In the genomic region with DNA sequence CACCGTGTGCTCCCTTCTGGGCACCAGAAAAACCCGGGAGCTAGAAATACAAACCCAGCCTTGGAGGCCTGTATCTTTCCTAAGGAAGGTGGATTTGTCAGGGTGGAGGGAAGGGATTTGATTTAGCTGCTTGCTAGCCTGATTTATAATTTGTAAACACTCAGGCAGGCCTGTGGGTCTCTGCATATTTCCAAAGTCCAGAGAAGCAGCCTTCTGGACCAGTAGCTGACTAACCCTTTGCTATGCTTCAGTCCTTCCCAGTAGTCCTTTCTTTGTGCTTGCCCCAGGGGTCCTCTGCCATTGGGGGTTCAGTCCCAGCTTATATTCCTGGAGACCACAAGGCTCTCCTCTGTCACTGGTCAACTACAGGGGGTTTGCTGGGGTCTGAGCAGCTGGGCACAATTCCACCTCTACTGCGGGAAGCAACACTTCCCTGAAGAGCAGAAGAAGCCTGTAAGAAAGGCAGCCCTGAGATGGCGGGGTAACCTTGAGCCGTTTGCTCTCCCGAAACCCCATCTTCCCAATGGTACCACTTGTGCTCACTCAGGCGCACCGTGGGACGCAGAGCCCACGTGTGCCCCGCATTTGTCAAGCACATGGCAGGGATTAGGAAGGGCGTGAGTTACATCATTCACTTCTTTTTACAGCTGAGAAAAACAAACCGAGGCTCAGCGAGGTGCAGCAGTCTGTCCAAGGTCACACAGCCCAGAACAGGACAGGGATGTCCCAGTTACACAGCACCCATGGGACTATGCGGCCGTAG, we compare ENCODE assay signal across 8 mouse cellular contexts.
DNase-seq lines count a peak whose midpoint lies in the region; ATAC-seq and TF ChIP-seq lines count a peak whose summit lies in the region.

No protein-coding gene starts in this region.

- no peak for TF ChIP-seq CTCF in lung, adult 2 months (IDR thresholded peaks at IDR 0.05; ENCODE audit: insufficient read depth, low read length)
- no peak; the same call in 1 of the 2 replicates for TF ChIP-seq CTCF in stomach, postnatal 0 days (IDR thresholded peaks at IDR 0.05; ENCODE audit: low read depth)

- H3K4me1 ChIP-seq in lung, adult 2 months (ENCODE audit: control insufficient read depth, insufficient read depth, low read length), result peaks cover 27% of the 10 kb centered on the region
- H3K4me1 ChIP-seq in embryonic facial prominence, embryonic 13.5 days, result peaks cover 82% of the 10 kb centered on the region
- peaks cover 83% of the 10 kb centered on the region for H3K4me1 ChIP-seq in hindbrain, embryonic 12.5 days
- H3K4me1 ChIP-seq in liver, embryonic 16.5 days (ENCODE audit: control insufficient read depth, low read depth, low read length), result peaks cover 26% of the 10 kb centered on the region
- H3K4me1 ChIP-seq in stomach, postnatal 0 days (replicated peaks; ENCODE audit: control insufficient read depth, insufficient read depth), result peaks cover 33% of the 10 kb centered on the region

- H3K9me3 ChIP-seq in embryonic facial prominence, embryonic 13.5 days, result no peaks in the 10 kb centered on the region
- H3K9me3 ChIP-seq in hindbrain, embryonic 12.5 days (replicated peaks), result no peaks in the 10 kb centered on the region
- no peaks in the 10 kb centered on the region for H3K9me3 ChIP-seq in liver, embryonic 16.5 days (replicated peaks; ENCODE audit: control insufficient read depth, low read length)
- no peaks in the 10 kb centered on the region for H3K9me3 ChIP-seq in stomach, postnatal 0 days (ENCODE audit: control insufficient read depth, low read length)

- H3K4me2 ChIP-seq in embryonic facial prominence, embryonic 13.5 days, result peak overlapping the region; percentile 74
- peak overlapping the region; percentile 57 for H3K4me2 ChIP-seq in hindbrain, embryonic 12.5 days (replicated peaks)
- peak overlapping the region; percentile 51 for H3K4me2 ChIP-seq in liver, embryonic 16.5 days (ENCODE audit: low read depth, low read length)
- peak overlapping the region; percentile 60 for H3K4me2 ChIP-seq in stomach, postnatal 0 days (replicated peaks; ENCODE audit: low read depth)

- peak overlapping the region; percentile 100 for H3K27ac ChIP-seq in embryonic facial prominence, embryonic 13.5 days
- H3K27ac ChIP-seq in hindbrain, embryonic 12.5 days, result peak overlapping the region; percentile 100
- peak overlapping the region; percentile 37; the same call in 1 of the 2 replicates for H3K27ac ChIP-seq in liver, embryonic 16.5 days (ENCODE audit: low read length)
- peak overlapping the region; percentile 98 for H3K27ac ChIP-seq in stomach, postnatal 0 days (replicated peaks)

- no peaks in the 10 kb centered on the region for H3K27me3 ChIP-seq in embryonic facial prominence, embryonic 13.5 days
- H3K27me3 ChIP-seq in hindbrain, embryonic 12.5 days, result no peaks in the 10 kb centered on the region
- H3K27me3 ChIP-seq in liver, embryonic 16.5 days (ENCODE audit: control insufficient read depth, insufficient read depth, low read depth, low read length), result peaks cover 37% of the 10 kb centered on the region
- no peaks in the 10 kb centered on the region for H3K27me3 ChIP-seq in stomach, postnatal 0 days (ENCODE audit: control insufficient read depth, insufficient read depth, low read length)

- 0 out of 2 replicates have a peak, but pooled peaks have one; percentile 1 for ATAC-seq in embryonic facial prominence, embryonic 13.5 days (ENCODE audit: insufficient number of reproducible peaks, insufficient read depth, low FRiP score, low TSS enrichment, low read depth)
- no peak for ATAC-seq in hindbrain, embryonic 12.5 days (ENCODE audit: low FRiP score)
- no peak for ATAC-seq in liver, embryonic 16.5 days (ENCODE audit: low read depth)
- no peak for ATAC-seq in stomach, postnatal 0 days (ENCODE audit: low FRiP score, low TSS enrichment)

- peak; percentile 52 for DNase-seq in lung, adult 2 months
- no peak for DNase-seq in lung, postnatal 36 days
- DNase-seq in stomach, postnatal 0 days (ENCODE audit: low spot score), result no peak
- no peak for DNase-seq in frontal cortex, postnatal 10 days (ENCODE audit: low spot score in 2 of 2)
- no peak for DNase-seq in thymus, adult 18-20 months

- no peak for TF ChIP-seq POLR2A in lung, adult 2 months (IDR thresholded peaks at IDR 0.05; ENCODE audit: borderline replicate concordance, extremely low read depth, low read depth, low read length)

- WGBS in lung, adult 2 months, result 22% methylated on average over 16 of the region's 16 CpGs
- 9% methylated on average over 16 of the region's 16 CpGs for WGBS in embryonic facial prominence, embryonic 13.5 days
- whole genome bisulfite sequencing in hindbrain, embryonic 12.5 days, result 3% methylated on average over 16 of the region's 16 CpGs
- WGBS in liver, embryonic 16.5 days (ENCODE audit: insufficient replicate concordance), result 16% methylated on average over 16 of the region's 16 CpGs
- WGBS in stomach, postnatal 0 days, result 10% methylated on average over 16 of the region's 16 CpGs

- H3K9ac ChIP-seq in embryonic facial prominence, embryonic 13.5 days, result peak overlapping the region; percentile 60
- peak overlapping the region; percentile 48 for H3K9ac ChIP-seq in hindbrain, embryonic 12.5 days
- no peak overlapping the region for H3K9ac ChIP-seq in liver, embryonic 16.5 days (ENCODE audit: low read depth, low read length)
- peak overlapping the region; percentile 45 for H3K9ac ChIP-seq in stomach, postnatal 0 days (ENCODE audit: low read length)

- peak overlapping the region; percentile 45 for H3K4me3 ChIP-seq in lung, adult 2 months (replicated peaks; ENCODE audit: extremely low read depth, low read depth, low read length)
- H3K4me3 ChIP-seq in embryonic facial prominence, embryonic 13.5 days, result no peak overlapping the region
- H3K4me3 ChIP-seq in hindbrain, embryonic 12.5 days, result 0 out of 2 replicates have a peak overlapping the region, but pooled peaks have one; percentile 22
- no peak overlapping the region; the same call in 1 of the 2 replicates for H3K4me3 ChIP-seq in liver, embryonic 16.5 days (ENCODE audit: low read depth, low read length)
- H3K4me3 ChIP-seq in stomach, postnatal 0 days (ENCODE audit: low read depth, low read length), result no peak overlapping the region

- TF ChIP-seq EP300 in stomach, postnatal 0 days (optimal IDR thresholded peaks at IDR 0.05), result no peak

- no peaks in the 10 kb centered on the region for H3K36me3 ChIP-seq in embryonic facial prominence, embryonic 13.5 days
- H3K36me3 ChIP-seq in hindbrain, embryonic 12.5 days, result no peaks in the 10 kb centered on the region
- H3K36me3 ChIP-seq in liver, embryonic 16.5 days (ENCODE audit: control insufficient read depth, insufficient read depth), result no peaks in the 10 kb centered on the region
- no peaks in the 10 kb centered on the region for H3K36me3 ChIP-seq in stomach, postnatal 0 days (ENCODE audit: control insufficient read depth, insufficient read depth, low read length)

Comparison
In these comparisons a context has a peak if more than half of its experiments do, and no peak if none do; other contexts are left out.
1. H3K4me3 ChIP-seq: peak in lung, adult 2 months (single experiment) and hindbrain, embryonic 12.5 days (single experiment); none in embryonic facial prominence, embryonic 13.5 days (single experiment), liver, embryonic 16.5 days (single experiment) and stomach, postnatal 0 days (single experiment).
2. H3K27ac ChIP-seq: peak in every context shown above with its lines; median percentile 100 in embryonic facial prominence, embryonic 13.5 days; 100 in hindbrain, embryonic 12.5 days; 98 in stomach, postnatal 0 days; 37 in liver, embryonic 16.5 days.
3. Peak in every context shown above with its lines, with median percentiles within 50 percentile points of each other: H3K4me2 ChIP-seq.